Mouse (Mus musculus): Measurements from ENCODE around the gene Lingo3.

- TF ChIP-seq CTCF (IDR thresholded peaks at IDR 0.05; ENCODE audit: insufficient read depth, low read length) (no peak), POLR2A (IDR thresholded peaks at IDR 0.05; ENCODE audit: borderline replicate concordance, extremely low read depth, low read depth, low read length) (no peak)
Measured at GRCm38 (mm10) chr10:80792175-80793032, 51.4 kb downstream of the Lingo3 start.
